Mouse (Mus musculus) limb, embryonic 13.5 days (tissue): ENCODE measurements around the gene Sdccag8. TPM values are rescaled to one million over a fixed set of nuclear protein-coding genes. Genes with fewer than 3 reads are reported as not detected.

Source experiments
- ATAC-seq: fragments of 200-750 bp; cut with Nextera tagmentation; 2 replicates; pipeline ENCODE4 v1.8.0; 2017; ENCODE audit warnings: low read depth, moderate number of reproducible peaks, moderate TSS enrichment; ENCODE audit not compliant: low FRiP score
- H3K27ac ChIP-seq: fragments of 300-500 bp; sonication (generic); 2 replicates; pipeline ENCODE4 v1.5.1; 2015; ENCODE audit warnings: inconsistent platforms, mild to moderate bottlenecking, moderate library complexity
- H3K27me3 ChIP-seq: fragments of 300-500 bp; sonication (generic); 2 replicates; pipeline ENCODE4 v1.6.1; 2015; ENCODE audit warnings: mild to moderate bottlenecking, inconsistent platforms
- H3K36me3 ChIP-seq: fragments of 300-500 bp; sonication (generic); 2 replicates; pipeline ENCODE4 v1.6.1; 2015; ENCODE audit warnings: inconsistent platforms, mild to moderate bottlenecking, moderate library complexity
- H3K4me1 ChIP-seq: fragments of 300-500 bp; sonication (generic); 2 replicates; pipeline ENCODE4 v1.6.1; 2015; ENCODE audit warnings: inconsistent platforms
- H3K4me2 ChIP-seq: fragments of 300-500 bp; sonication (generic); replicated peaks from 2 replicates; pipeline ENCODE4 v1.6.1; 2015; ENCODE audit warnings: inconsistent platforms, mild to moderate bottlenecking, moderate library complexity
- H3K4me3 ChIP-seq: fragments of 300-500 bp; sonication (generic); 2 replicates; pipeline ENCODE4 v1.5.1; 2015; ENCODE audit warnings: moderate library complexity, mild to moderate bottlenecking, inconsistent platforms
- H3K9ac ChIP-seq: fragments of 300-500 bp; sonication (generic); 2 replicates; pipeline ENCODE4 v1.6.1; 2015; ENCODE audit warnings: mild to moderate bottlenecking, inconsistent platforms
- H3K9me3 ChIP-seq: fragments of 300-500 bp; sonication (generic); 2 replicates; pipeline ENCODE4 v1.6.1; 2016; ENCODE audit warnings: inconsistent platforms
- WGBS: fragments of 180-500 bp; shearing (Covaris S2); methylation state at CpG from one replicate; pipeline ENCODE4 v1.1.7; 2015; 5-methylcytosine and 5-hydroxymethylcytosine counted together
- polyA plus RNA-seq: library from polyadenylated mRNA; unstranded; fragments of >200 nt; fragmentation: Nextera tagmentation; extraction: Ambion mirVana; gene quantifications from 2 replicates; pipeline ENCODE4 v1.2.1, GENCODE M21; 2015

Gene Sdccag8
- polyA plus RNA-seq, 1 experiment from 2014 or later, result 15.5 TPM

- Histone ChIP-seq H3K27me3 (peaks cover 14% of the 10 kb centered on the region), H3K9me3 (no peaks in the 10 kb centered on the region), H3K27ac (0 out of 2 replicates have a peak overlapping the region, but pooled peaks have one; percentile 48), H3K36me3 (no peaks in the 10 kb centered on the region), H3K4me3 (no peak overlapping the region), H3K4me1 (peaks cover 56% of the 10 kb centered on the region), H3K4me2 (peak overlapping the region; percentile 19; the same call in 1 of the 2 replicates), H3K9ac (no peak overlapping the region)
- ATAC-seq, result no peak
- WGBS, result 46% methylated on average over 16 of the region's 16 CpGs
Measured at GRCm38 (mm10) chr1:176996630-176997201, 182.3 kb downstream of the Sdccag8 start.

- peaks cover 56% of the 10 kb centered on the region for H3K4me1 ChIP-seq
- no peak overlapping the region for H3K4me2 ChIP-seq
- no peak overlapping the region for H3K9ac ChIP-seq
- H3K9me3 ChIP-seq, result no peaks in the 10 kb centered on the region
- no peak overlapping the region for H3K4me3 ChIP-seq
- ATAC-seq, result no peak
- H3K27me3 ChIP-seq, result peaks cover 14% of the 10 kb centered on the region
- 50% methylated on average over 6 of the region's 6 CpGs for WGBS
- no peak overlapping the region for H3K27ac ChIP-seq
- no peaks in the 10 kb centered on the region for H3K36me3 ChIP-seq
Measured at GRCm38 (mm10) chr1:176997254-176997653, 182.8 kb downstream of the Sdccag8 start.

GRCm38 (mm10) chr1:176997711-176998689, 183.5 kb downstream of the Sdccag8 start:
- peaks cover 56% of the 10 kb centered on the region for H3K4me1 ChIP-seq
- no peaks in the 10 kb centered on the region for H3K36me3 ChIP-seq
- H3K27ac ChIP-seq, result no peak overlapping the region
- H3K4me2 ChIP-seq, result peak overlapping the region; percentile 37
- H3K4me3 ChIP-seq, result no peak overlapping the region
- H3K9me3 ChIP-seq, result no peaks in the 10 kb centered on the region
- 44% methylated on average over 33 of the region's 33 CpGs for WGBS
- H3K9ac ChIP-seq, result peak overlapping the region; percentile 4; the same call in 1 of the 2 replicates
- ATAC-seq, result 0 out of 2 replicates have a peak, but pooled peaks have one; percentile 17
- peaks cover 14% of the 10 kb centered on the region for H3K27me3 ChIP-seq

DNA sequence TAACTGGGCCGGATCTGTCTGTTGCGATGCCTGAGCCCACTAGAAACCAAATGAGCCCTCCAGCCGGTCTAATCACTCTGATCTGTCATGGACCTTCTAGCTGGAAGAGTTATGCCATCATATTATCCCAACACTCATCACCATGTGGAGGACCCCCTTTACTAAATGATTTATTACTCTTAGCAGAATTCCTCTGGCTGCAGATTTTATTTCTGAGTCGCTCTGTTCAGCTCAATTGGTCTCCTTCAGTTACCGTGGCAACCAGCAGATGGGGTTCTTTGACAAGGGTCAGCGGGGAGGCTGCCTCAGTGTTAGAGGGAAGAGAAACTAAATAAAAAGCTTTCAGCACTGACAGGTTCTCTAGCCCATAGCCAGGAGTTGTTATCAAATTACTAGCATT, 184.6 kb downstream of the Sdccag8 start:
- Histone ChIP-seq H3K9ac (no peak overlapping the region), H3K27ac (no peak overlapping the region), H3K4me3 (no peak overlapping the region), H3K9me3 (no peaks in the 10 kb centered on the region), H3K4me2 (no peak overlapping the region; the same call in 1 of the 2 replicates), H3K4me1 (peaks cover 49% of the 10 kb centered on the region), H3K36me3 (no peaks in the 10 kb centered on the region), H3K27me3 (peaks cover 14% of the 10 kb centered on the region)
- WGBS, result 14% methylated on average over 6 of the region's 6 CpGs
- ATAC-seq, result peak; percentile 33; the same call in 1 of the 2 replicates

- no peak for ATAC-seq
- H3K4me2 ChIP-seq, result no peak overlapping the region
- no peak overlapping the region for H3K4me3 ChIP-seq
- peaks cover 2% of the 10 kb centered on the region; the same call in 1 of the 2 replicates for H3K36me3 ChIP-seq
- peaks cover 20% of the 10 kb centered on the region for H3K4me1 ChIP-seq
- 62% methylated on average over 6 of the region's 6 CpGs for WGBS
- no peaks in the 10 kb centered on the region for H3K9me3 ChIP-seq
- H3K9ac ChIP-seq, result no peak overlapping the region
- no peak overlapping the region for H3K27ac ChIP-seq
- H3K27me3 ChIP-seq, result peaks cover 3% of the 10 kb centered on the region
Measured at GRCm38 (mm10) chr1:177002951-177003350, 188.5 kb downstream of the Sdccag8 start.

DNA sequence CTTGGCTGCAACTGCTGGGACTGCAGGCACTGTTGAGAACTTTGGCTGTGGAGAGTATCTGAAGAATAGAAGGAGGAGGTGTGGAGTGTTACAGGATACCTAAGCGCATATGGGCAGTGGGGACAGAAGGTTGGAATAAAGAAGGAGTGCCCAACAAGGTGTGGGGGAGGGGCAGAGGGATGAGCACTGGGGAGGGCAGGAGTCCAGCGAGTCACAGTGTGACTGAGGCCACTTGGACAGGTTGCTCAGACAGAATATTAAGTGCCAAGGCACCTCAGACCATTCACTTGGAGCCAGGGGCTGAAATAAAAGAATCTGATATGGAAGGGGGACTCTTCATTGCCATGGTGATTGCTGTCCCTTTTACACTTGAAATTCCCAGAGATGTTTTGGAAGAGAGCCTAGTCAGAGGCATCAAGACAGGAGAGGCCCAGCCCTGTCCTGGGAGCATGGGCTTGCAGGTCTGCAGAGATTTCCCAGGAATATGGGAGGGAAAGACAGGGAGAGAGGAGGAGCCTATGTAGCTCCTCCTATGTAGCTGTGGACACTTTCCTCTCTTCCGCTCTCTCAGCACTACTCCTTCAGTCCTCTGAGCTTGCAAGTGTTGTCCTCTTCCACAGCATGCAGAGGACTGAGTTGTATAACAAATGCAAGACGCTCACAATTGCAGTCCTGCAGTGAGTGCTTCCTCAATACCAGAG, 189.7 kb downstream of the Sdccag8 start:
- no peak for ATAC-seq
- no peaks in the 10 kb centered on the region for H3K27me3 ChIP-seq
- H3K36me3 ChIP-seq, result peaks cover 2% of the 10 kb centered on the region; the same call in 1 of the 2 replicates
- H3K4me1 ChIP-seq, result peaks cover 16% of the 10 kb centered on the region
- no peak overlapping the region for H3K9ac ChIP-seq
- H3K4me3 ChIP-seq, result no peak overlapping the region
- WGBS, result 78% methylated on average over 4 of the region's 4 CpGs
- H3K4me2 ChIP-seq, result no peak overlapping the region
- no peak overlapping the region for H3K27ac ChIP-seq
- no peaks in the 10 kb centered on the region for H3K9me3 ChIP-seq

DNA sequence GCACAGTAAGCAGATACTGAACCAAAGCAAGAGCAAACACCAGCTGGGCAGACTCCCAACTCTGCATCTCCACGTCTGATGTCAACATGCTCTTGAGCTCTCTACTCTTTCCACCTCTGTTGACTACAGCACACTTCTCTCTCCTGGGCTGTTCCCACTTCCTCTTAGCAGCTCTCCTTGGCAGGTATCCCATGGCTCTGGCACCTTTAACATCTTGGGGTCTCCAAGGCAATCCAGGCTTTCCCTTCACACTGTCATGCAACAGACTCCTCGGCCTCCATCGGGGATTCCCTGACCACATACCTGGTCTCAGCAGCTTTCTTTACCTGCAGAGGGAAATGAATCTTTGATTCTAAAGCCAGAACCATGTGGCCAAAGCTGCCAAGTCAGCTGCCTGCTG, 192.9 kb downstream of the Sdccag8 start:
- H3K9ac ChIP-seq, result no peak overlapping the region
- H3K4me1 ChIP-seq, result peaks cover 22% of the 10 kb centered on the region
- no peaks in the 10 kb centered on the region for H3K9me3 ChIP-seq
- peaks cover 2% of the 10 kb centered on the region; the same call in 1 of the 2 replicates for H3K36me3 ChIP-seq
- no peak overlapping the region for H3K4me3 ChIP-seq
- no peak overlapping the region for H3K27ac ChIP-seq
- WGBS, result 84% methylated on average over 3 of the region's 3 CpGs
- ATAC-seq, result no peak
- no peaks in the 10 kb centered on the region for H3K27me3 ChIP-seq
- H3K4me2 ChIP-seq, result no peak overlapping the region

DNA sequence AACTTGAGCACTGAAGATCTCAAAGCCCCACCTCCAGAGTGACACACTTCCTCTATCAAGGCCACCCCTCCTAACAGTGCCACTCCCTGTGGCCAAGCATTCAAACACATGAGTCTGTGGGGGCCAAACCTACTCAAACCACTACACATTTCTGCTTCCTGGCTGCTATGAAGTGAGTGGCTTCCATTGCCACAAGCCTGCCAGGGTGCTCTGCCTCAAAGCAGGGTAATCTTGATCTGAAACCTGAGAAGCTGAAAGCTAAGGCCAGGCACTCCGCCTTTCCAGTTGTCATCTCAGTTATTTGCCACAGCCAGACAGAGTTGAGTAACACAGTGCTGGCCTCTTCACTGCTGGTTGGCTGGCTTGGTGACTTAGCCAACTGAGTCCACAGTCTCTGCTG, 194.3 kb downstream of the Sdccag8 start:
- H3K4me1 ChIP-seq, result peaks cover 22% of the 10 kb centered on the region
- no peak for ATAC-seq
- no peak overlapping the region; the same call in 1 of the 2 replicates for H3K27ac ChIP-seq
- peaks cover 2% of the 10 kb centered on the region; the same call in 1 of the 2 replicates for H3K36me3 ChIP-seq
- H3K4me3 ChIP-seq, result no peak overlapping the region
- H3K9me3 ChIP-seq, result no peaks in the 10 kb centered on the region
- no peak overlapping the region for H3K9ac ChIP-seq
- no peak overlapping the region for H3K4me2 ChIP-seq
- WGBS, result 36% methylated on average over 1 of the region's 1 CpGs
- no peaks in the 10 kb centered on the region for H3K27me3 ChIP-seq

DNA sequence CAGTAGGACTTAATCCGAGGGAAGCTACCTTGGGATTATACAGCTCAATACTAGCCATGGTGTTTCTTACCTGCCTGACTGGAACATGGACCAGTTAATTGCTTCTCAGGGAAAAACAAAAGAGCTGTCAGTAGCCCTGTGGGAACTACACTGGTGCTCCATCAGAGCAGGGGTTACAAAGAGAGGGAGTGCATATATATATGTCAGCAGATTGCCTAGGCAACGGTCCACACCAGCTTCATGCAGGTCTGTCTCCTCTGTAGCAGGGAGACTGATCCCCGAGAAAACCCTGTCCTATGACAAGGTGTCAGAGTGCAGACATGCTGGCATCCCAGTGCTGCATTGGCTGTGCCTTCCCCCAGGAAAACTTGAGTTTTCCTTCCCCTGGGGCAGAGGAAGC, 195.6 kb downstream of the Sdccag8 start:
- no peaks in the 10 kb centered on the region for H3K9me3 ChIP-seq
- no peak for ATAC-seq
- H3K4me2 ChIP-seq, result no peak overlapping the region
- H3K36me3 ChIP-seq, result peaks cover 2% of the 10 kb centered on the region; the same call in 1 of the 2 replicates
- peaks cover 28% of the 10 kb centered on the region for H3K4me1 ChIP-seq
- H3K27me3 ChIP-seq, result no peaks in the 10 kb centered on the region
- 63% methylated on average over 3 of the region's 3 CpGs for WGBS
- H3K9ac ChIP-seq, result no peak overlapping the region
- no peak overlapping the region for H3K4me3 ChIP-seq
- H3K27ac ChIP-seq, result no peak overlapping the region

DNA sequence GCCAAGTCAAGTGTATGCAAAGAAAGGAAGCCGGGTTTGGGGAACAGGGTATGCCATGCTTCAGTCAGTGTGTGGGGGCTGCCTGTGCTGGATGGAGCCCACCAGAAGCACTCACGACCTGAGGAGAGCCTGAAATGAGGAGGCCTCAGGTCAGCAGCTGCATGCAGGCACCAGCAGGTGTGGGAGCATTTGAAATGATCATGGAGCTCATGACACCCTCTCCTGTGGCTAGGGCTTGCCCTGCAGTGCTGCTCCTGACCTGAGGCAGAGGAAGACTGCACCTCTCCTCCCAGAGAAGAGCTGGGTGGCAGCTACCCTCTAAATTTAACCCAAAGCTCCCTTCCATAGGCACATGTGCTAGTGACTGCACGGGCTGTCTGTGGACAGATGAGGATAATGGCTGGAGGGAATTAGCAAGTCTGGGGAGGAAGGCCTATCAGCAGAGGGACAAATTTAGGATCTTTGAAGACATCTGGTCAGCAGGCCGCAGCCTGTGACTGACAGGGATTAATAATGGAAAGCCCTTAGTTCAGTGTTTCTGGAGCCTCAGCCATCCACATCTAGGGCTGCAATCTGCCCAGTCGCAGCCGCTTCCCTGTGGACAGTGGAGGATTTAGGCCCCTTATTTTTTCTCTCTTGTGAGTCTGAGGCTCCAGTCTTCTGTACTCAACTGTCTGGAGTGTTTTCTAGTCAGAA, 196.3 kb downstream of the Sdccag8 start:
- Histone ChIP-seq H3K4me1 (peaks cover 29% of the 10 kb centered on the region), H3K27me3 (no peaks in the 10 kb centered on the region), H3K4me3 (no peak overlapping the region), H3K9me3 (no peaks in the 10 kb centered on the region), H3K27ac (no peak overlapping the region), H3K9ac (no peak overlapping the region), H3K36me3 (no peaks in the 10 kb centered on the region), H3K4me2 (no peak overlapping the region)
- ATAC-seq, result no peak
- 46% methylated on average over 6 of the region's 6 CpGs for WGBS

GRCm38 (mm10) chr1:177011688-177012087, 197.2 kb downstream of the Sdccag8 start:
- H3K36me3 ChIP-seq, result no peaks in the 10 kb centered on the region
- H3K27ac ChIP-seq, result no peak overlapping the region
- H3K4me3 ChIP-seq, result no peak overlapping the region
- ATAC-seq, result peak; percentile 38
- H3K9ac ChIP-seq, result 0 out of 2 replicates have a peak overlapping the region, but pooled peaks have one; percentile 15
- H3K4me1 ChIP-seq, result peaks cover 32% of the 10 kb centered on the region
- no peaks in the 10 kb centered on the region for H3K9me3 ChIP-seq
- 75% methylated on average over 13 of the region's 13 CpGs for WGBS
- H3K4me2 ChIP-seq, result no peak overlapping the region
- H3K27me3 ChIP-seq, result no peaks in the 10 kb centered on the region
